Mouse (Mus musculus) right cerebral cortex, postnatal 4 days (tissue): Measurements from ENCODE around the gene Sectm1b.

ENCODE experiments used
- DNase-seq: peaks from one replicate; pipeline ENCODE4 v3.0.0-alpha.2; 2022

Sectm1b gene

GRCm38 (mm10) chr11:121017703-121018102 is 45.7 kb downstream of the Sectm1b start:
- peak; percentile 62 for DNase-seq

- no peak for DNase-seq
These were observed 47.9 kb downstream of the Sectm1b start for GRCm38 (mm10) chr11:121015472-121015871.

GRCm38 (mm10) chr11:121014896-121015300 is 48.5 kb downstream of the Sectm1b start:
- DNase-seq: peak; percentile 17

- no peak for DNase-seq
These were observed 49.7 kb downstream of the Sectm1b start for GRCm38 (mm10) chr11:121013656-121014055.

GRCm38 (mm10) chr11:121010044-121010755 is 53.2 kb downstream of the Sectm1b start:
- DNase-seq: no peak

- DNase-seq: no peak
These were observed 57.2 kb downstream of the Sectm1b start for GRCm38 (mm10) chr11:121006184-121006583.

GRCm38 (mm10) chr11:121004281-121004680 is 59.1 kb downstream of the Sectm1b start:
- no peak for DNase-seq
